Mouse (Mus musculus) left cerebral cortex, postnatal 10 days (tissue): ENCODE results near the gene Zfp963. TPM values are rescaled to one million over a fixed set of nuclear protein-coding genes. Genes with fewer than 3 reads are reported as not detected.
A peak's percentile ranks its signal among the peaks of the same experiment; 100 is the strongest.
"Not testable (repeated sequence)": the region's sequence is repeated elsewhere in the genome, so short reads cannot be mapped to it uniquely, and the experiment has no call there.

Source experiments
- DNase-seq, 2 experiments: peaks; one replicate each; pipeline ENCODE4 v3.0.0; 2021 to 2022; ENCODE audit warnings: low spot score in 2 of 2, mixed read lengths in 1 of 2; ENCODE audit errors: extremely low spot score in 1 of 2
- intact Hi-C: fragments of 180-260 bp; cut with DNase I; formaldehyde crosslinking; loops from one replicate; pipeline ENCODE4 v1.15.1; 2025
- total RNA-seq, 2 experiments: library from RNA; stranded (reverse); gene quantifications; 2 replicates each; pipeline ENCODE4 v1.2.3; 2021

Zfp963 gene
- total RNA-seq, 2 experiments from 2014 or later, result 3.9 to 4.5 TPM

DNA sequence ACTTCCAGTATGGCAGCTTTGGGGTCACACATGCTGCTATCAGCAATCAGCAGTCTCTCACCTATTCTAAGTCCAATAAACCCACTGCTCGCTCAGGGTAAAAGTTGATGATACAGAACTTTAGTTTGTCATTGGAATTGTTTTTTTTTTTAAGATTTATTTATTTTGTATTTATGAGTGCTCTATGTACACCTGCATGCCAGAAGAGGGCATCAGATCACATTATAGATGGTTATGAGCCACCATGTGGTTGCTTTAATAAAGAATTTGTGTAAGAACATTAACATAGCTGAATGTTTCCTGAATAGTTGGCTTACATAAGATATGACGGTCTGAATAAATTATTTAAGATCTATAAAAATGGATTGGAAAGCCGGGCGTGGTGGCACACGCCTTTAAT, 8.5 kb upstream of the Zfp963 start:
- DNase-seq, result no peak
- intact Hi-C loops, result no loop called here

GRCm38 (mm10) chr8:69752437-69752836, 2.7 kb upstream of the Zfp963 start:
- no peak for DNase-seq
- intact Hi-C loops, result no loop called here

GRCm38 (mm10) chr8:69741231-69741630, 8.5 kb downstream of the Zfp963 start:
- no peak for DNase-seq
- intact Hi-C loops, result no loop called here

GRCm38 (mm10) chr8:69740763-69741162, 9.0 kb downstream of the Zfp963 start:
- no peak for DNase-seq
- intact Hi-C loops, result no loop called here

- intact Hi-C loops, result no loop called here
- DNase-seq, result no peak
Observed at GRCm38 (mm10) chr8:69735495-69735894, 14.3 kb downstream of the Zfp963 start.

DNA sequence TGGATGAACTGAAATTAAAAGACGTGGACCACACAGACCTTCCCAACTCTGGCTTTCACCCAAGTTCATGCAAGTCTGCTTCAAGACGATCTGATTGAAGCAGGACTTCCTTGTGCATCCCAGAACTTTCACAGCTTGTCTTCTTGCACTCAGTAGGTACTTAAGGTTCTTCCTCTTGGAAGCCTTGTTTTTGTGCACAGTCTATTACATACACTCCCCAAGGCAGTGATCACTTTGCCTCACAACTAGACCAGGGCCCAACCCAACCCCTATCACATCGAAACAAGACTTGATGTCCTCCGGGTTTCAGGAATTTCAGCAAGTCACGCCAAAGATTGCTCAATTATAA, 32.6 kb downstream of the Zfp963 start:
- intact Hi-C loops, result no loop called here

GRCm38 (mm10) chr8:69716403-69717231, 33.2 kb downstream of the Zfp963 start:
- intact Hi-C loops, result loop anchor here (1.0 kb wide), 1 partner anchor 91 kb away; the partner anchor contains the start of gene Zfp868
- peak; percentile 96 to 99 for DNase-seq

More for the DNA sequence above, 32.6 kb downstream of the Zfp963 start:
- DNase-seq, result no peak

DNA sequence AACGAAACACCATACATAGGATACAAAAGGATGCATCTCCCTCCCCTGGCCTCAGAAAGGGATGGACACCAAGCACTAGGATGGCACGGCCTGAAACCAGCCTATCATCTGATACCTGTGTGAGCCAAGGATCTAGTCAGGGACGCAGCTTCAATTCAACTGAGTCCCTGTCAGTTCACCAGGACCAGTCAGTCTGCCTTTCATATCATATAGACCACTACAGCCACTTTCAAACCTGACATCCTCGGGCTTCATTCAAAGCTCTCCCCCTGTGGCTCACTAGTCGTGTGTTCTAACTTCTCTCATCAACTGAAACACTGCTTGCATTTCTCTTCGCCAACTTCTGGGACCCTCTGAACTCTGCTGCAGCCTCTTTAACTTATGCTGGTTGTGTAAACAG, 34.4 kb downstream of the Zfp963 start:
- intact Hi-C loops, result no loop called here

GRCm38 (mm10) chr8:69713516-69713915, 36.3 kb downstream of the Zfp963 start:
- intact Hi-C loops, result no loop called here
- DNase-seq, result no peak

More for the DNA sequence above, 34.4 kb downstream of the Zfp963 start:
- DNase-seq, result no peak

DNA sequence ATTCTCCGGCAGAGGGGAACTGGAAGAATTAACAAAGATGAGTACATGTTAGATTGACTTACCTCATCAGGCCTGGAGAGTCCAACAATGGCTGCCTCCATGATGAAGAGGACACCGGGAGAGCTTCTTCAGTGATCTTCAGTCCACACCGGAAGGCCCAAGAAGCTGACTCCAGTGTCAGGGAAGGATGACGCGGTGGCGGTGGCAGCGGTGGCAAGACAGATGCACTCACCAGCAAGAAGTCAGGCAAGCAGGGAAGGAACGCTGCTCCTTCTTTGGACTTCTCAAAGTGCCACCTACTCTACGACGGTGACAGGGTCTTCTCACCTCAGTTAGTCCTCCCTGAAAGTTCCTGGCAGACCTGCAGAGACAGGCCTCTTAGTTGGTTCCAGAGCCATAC, 39.1 kb downstream of the Zfp963 start, which contains the start of gene Zfp869:
TSS of gene Zfp869 (minus strand) at position 101 of the 400 bp plus-strand sequence.
- intact Hi-C loops, DNase-seq: not testable (repeated sequence)

DNA sequence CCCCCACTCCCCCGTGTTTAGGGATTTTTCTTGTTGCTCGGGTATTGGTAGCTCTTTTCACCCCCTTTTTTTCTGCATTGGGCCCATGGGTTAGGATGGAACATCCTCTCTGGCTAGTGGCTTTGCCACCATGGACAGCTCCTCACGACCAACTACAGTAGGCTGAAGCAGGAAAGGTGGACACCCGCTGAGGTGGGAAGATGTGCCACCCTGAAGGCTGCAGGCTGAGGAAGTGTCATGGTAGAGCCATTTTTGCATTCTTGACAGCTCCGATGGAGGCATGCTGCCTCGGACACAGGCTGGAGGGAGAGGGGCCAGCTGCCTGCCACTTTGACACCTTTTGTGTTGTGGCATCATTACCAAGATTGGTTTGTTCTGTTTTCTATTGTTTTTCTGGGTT, 48.0 kb downstream of the Zfp963 start:
- no peak for DNase-seq
- intact Hi-C loops, result loop anchor here (5.0 kb wide), 1 partner anchor 45 kb away; no protein-coding TSS in a partner anchor

Other genes starting within 250 kb of the Zfp963 start
- gene Gm7697, start 227.0 kb downstream of the Zfp963 start, total RNA-seq, result not detected
- 10 to 100 TPM; 17.3 to 18.6 TPM for gene Zfp868, start 124.4 kb downstream of the Zfp963 start, total RNA-seq
- 1 to 10 TPM; 3.1 to 3.5 TPM for gene Zfp964, start 95.5 kb downstream of the Zfp963 start, total RNA-seq
- 10 to 100 TPM; 16.8 to 17.1 TPM for gene Zfp869, start 39.2 kb downstream of the Zfp963 start, total RNA-seq
- gene Gm20422, start 24.9 kb upstream of the Zfp963 start, total RNA-seq, result 1 to 10 TPM in 1 of 2 experiments, not detected in 1; 2.8 TPM
- 10 to 100 TPM; 44.8 to 48.2 TPM for gene Atp13a1, start 41.2 kb upstream of the Zfp963 start, total RNA-seq
- gene Zfp866, start 41.2 kb upstream of the Zfp963 start, total RNA-seq, result 10 to 100 TPM; 30.8 to 31.1 TPM
- gene Gmip, start 58.7 kb upstream of the Zfp963 start, total RNA-seq, result 10 to 100 TPM; 30.6 to 31.6 TPM
- 1 to 10 TPM; 1.9 to 2.2 TPM for gene Lpar2, start 72.5 kb upstream of the Zfp963 start, total RNA-seq
- gene Pbx4, start 82.5 kb upstream of the Zfp963 start, total RNA-seq, result 10 to 100 TPM; 20.6 to 25.4 TPM
- 1 to 10 TPM; 2.5 to 2.6 TPM for gene Cilp2, start 137.7 kb upstream of the Zfp963 start, total RNA-seq
- gene Tssk6, start 152.2 kb upstream of the Zfp963 start, total RNA-seq, result under 1 TPM; 0.26 to 0.53 TPM
- 100 to 1,000 TPM; 111 to 119 TPM for gene Ndufa13, start 152.6 kb upstream of the Zfp963 start, total RNA-seq
- gene Yjefn3, start 152.7 kb upstream of the Zfp963 start, total RNA-seq, result 10 to 100 TPM; 16.9 to 17.5 TPM
- 10 to 100 TPM; 24.8 to 30.0 TPM for gene Gatad2a, start 246.4 kb upstream of the Zfp963 start, total RNA-seq